Mouse (Mus musculus) heart, embryonic 16.5 days (tissue): Measurements from ENCODE around the gene Nfkbil1. TPM values are rescaled to one million over a fixed set of nuclear protein-coding genes. Genes with fewer than 3 reads are reported as not detected.
A peak's percentile ranks its signal among the peaks of the same experiment; 100 is the strongest.

Experiments
- ATAC-seq: fragments of 200-750 bp; cut with Nextera tagmentation; replicated peaks from 2 replicates; pipeline ENCODE4 v1.8.0; 2017; ENCODE audit warnings: moderate number of reproducible peaks; ENCODE audit not compliant: insufficient read depth, low FRiP score; ENCODE audit errors: extremely low read depth
- H3K27ac ChIP-seq: fragments of 300-500 bp; sonication (generic); 2 replicates; pipeline ENCODE4 v1.5.1; 2014; ENCODE audit warnings: mild to moderate bottlenecking, low read length, control low read depth, moderate library complexity
- H3K27me3 ChIP-seq: fragments of 300-500 bp; sonication (generic); 2 replicates; pipeline ENCODE4 v1.6.1; 2014; ENCODE audit warnings: low read length, mixed read lengths; ENCODE audit not compliant: control insufficient read depth, insufficient read depth
- H3K36me3 ChIP-seq: fragments of 300-500 bp; sonication (generic); 2 replicates; pipeline ENCODE4 v1.6.1; 2014; ENCODE audit not compliant: control insufficient read depth, insufficient read depth
- H3K4me1 ChIP-seq: fragments of 300-500 bp; sonication (generic); 2 replicates; pipeline ENCODE4 v1.6.1; 2014; ENCODE audit warnings: low read length, mixed read lengths; ENCODE audit not compliant: control insufficient read depth, insufficient read depth
- H3K4me2 ChIP-seq: fragments of 300-500 bp; sonication (generic); 2 replicates; pipeline ENCODE4 v1.6.1; 2014; ENCODE audit warnings: low read depth, mild to moderate bottlenecking, control low read depth, low read length
- H3K4me3 ChIP-seq: fragments of 300-500 bp; sonication (generic); 2 replicates; pipeline ENCODE4 v1.5.1; 2014; ENCODE audit warnings: mild to moderate bottlenecking, control low read depth, low read length
- H3K9ac ChIP-seq: fragments of 300-500 bp; sonication (generic); 2 replicates; pipeline ENCODE4 v1.6.1; 2014; ENCODE audit warnings: low read length, control low read depth
- H3K9me3 ChIP-seq: fragments of 300-500 bp; sonication (generic); replicated peaks from 2 replicates; pipeline ENCODE4 v1.6.1; 2016; ENCODE audit warnings: low read length; ENCODE audit not compliant: control insufficient read depth
- WGBS: fragments of 180-500 bp; shearing (Covaris S2); extraction: QIAGEN DNeasy Blood & Tissue Kit; methylation state at CpG from one replicate; pipeline ENCODE4 v1.1.7; 2014; 5-methylcytosine and 5-hydroxymethylcytosine counted together
- polyA plus RNA-seq: library from polyadenylated mRNA; unstranded; fragments of >200 nt; fragmentation: Nextera tagmentation; extraction: Ambion mirVana; gene quantifications from 2 replicates; pipeline ENCODE4 v1.2.1, GENCODE M21; 2015

Nfkbil1 gene
- polyA plus RNA-seq = 8.4 and 8.8 TPM in 2 replicates

- peak; percentile 85 for ATAC-seq
- Histone ChIP-seq H3K4me3 (peak within 1 kb of the TSS; percentile 75), H3K36me3 (peaks cover 3% of the 10 kb centered on the region)
Observed at GRCm38 (mm10) chr17:35235614-35236389, at the start of gene Nfkbil1. TSS of gene Nfkbil1 (minus strand) at chr17:35235792.

GRCm38 (mm10) chr17:35280276-35280675, 44.7 kb upstream of the Nfkbil1 start:
- Histone ChIP-seq H3K27ac (no peak overlapping the region), H3K4me2 (no peak overlapping the region), H3K4me3 (no peak overlapping the region), H3K9ac (no peak overlapping the region), H3K36me3 (no peaks in the 10 kb centered on the region), H3K4me1 (no peaks in the 10 kb centered on the region), H3K27me3 (peaks cover 22% of the 10 kb centered on the region), H3K9me3 (no peaks in the 10 kb centered on the region)
- ATAC-seq = no peak
- WGBS = 72% methylated on average over 3 of the region's 3 CpGs

More at GRCm38 (mm10) chr17:35235614-35236389, at the start of gene Nfkbil1:
- Histone ChIP-seq H3K27me3 (no peaks in the 10 kb centered on the region), H3K27ac (peak within 1 kb of the TSS; percentile 94), H3K9ac (peak within 1 kb of the TSS; percentile 94), H3K9me3 (no peaks in the 10 kb centered on the region), H3K4me1 (peaks cover 38% of the 10 kb centered on the region), H3K4me2 (peak within 1 kb of the TSS; percentile 89)
- WGBS = under 1% methylated on average over 35 of the region's 35 CpGs

GRCm38 (mm10) chr17:35278957-35279688, 43.5 kb upstream of the Nfkbil1 start:
- Histone ChIP-seq H3K4me3 (no peak overlapping the region), H3K4me1 (no peaks in the 10 kb centered on the region), H3K4me2 (no peak overlapping the region), H3K9me3 (no peaks in the 10 kb centered on the region), H3K9ac (no peak overlapping the region), H3K27me3 (peaks cover 21% of the 10 kb centered on the region), H3K27ac (no peak overlapping the region), H3K36me3 (no peaks in the 10 kb centered on the region)
- no peak for ATAC-seq
- WGBS = 81% methylated on average over 13 of the region's 13 CpGs

- no peak overlapping the region for H3K4me2 ChIP-seq
- 76% methylated on average over 8 of the region's 8 CpGs for WGBS
- no peak overlapping the region for H3K9ac ChIP-seq
- H3K4me3 ChIP-seq = no peak overlapping the region
- H3K36me3 ChIP-seq = no peaks in the 10 kb centered on the region
- no peak for ATAC-seq
- no peak overlapping the region for H3K27ac ChIP-seq
- no peaks in the 10 kb centered on the region for H3K4me1 ChIP-seq
- peaks cover 2% of the 10 kb centered on the region; the same call in 1 of the 2 replicates for H3K9me3 ChIP-seq
- H3K27me3 ChIP-seq = peaks cover 18% of the 10 kb centered on the region
Observed at GRCm38 (mm10) chr17:35278049-35278448, 42.5 kb upstream of the Nfkbil1 start.

- WGBS = 15% methylated on average over 13 of the region's 13 CpGs
- no peaks in the 10 kb centered on the region for H3K4me1 ChIP-seq
- peaks cover 18% of the 10 kb centered on the region for H3K27me3 ChIP-seq
- H3K4me3 ChIP-seq = no peak overlapping the region
- H3K36me3 ChIP-seq = no peaks in the 10 kb centered on the region
- no peak overlapping the region for H3K9ac ChIP-seq
- no peak for ATAC-seq
- H3K27ac ChIP-seq = no peak overlapping the region
- H3K4me2 ChIP-seq = no peak overlapping the region
- H3K9me3 ChIP-seq = peaks cover 2% of the 10 kb centered on the region; the same call in 1 of the 2 replicates
Observed at GRCm38 (mm10) chr17:35276304-35276864, 40.8 kb upstream of the Nfkbil1 start.

- no peak overlapping the region for H3K4me2 ChIP-seq
- H3K27me3 ChIP-seq = peaks cover 16% of the 10 kb centered on the region
- no peaks in the 10 kb centered on the region for H3K4me1 ChIP-seq
- ATAC-seq = peak; percentile 28; the same call in 1 of the 2 replicates
- H3K4me3 ChIP-seq = no peak overlapping the region
- WGBS = 3% methylated on average over 11 of the region's 11 CpGs
- H3K9me3 ChIP-seq = peaks cover 2% of the 10 kb centered on the region; the same call in 1 of the 2 replicates
- no peak overlapping the region for H3K27ac ChIP-seq
- no peak overlapping the region for H3K9ac ChIP-seq
- no peaks in the 10 kb centered on the region for H3K36me3 ChIP-seq
Observed at GRCm38 (mm10) chr17:35274770-35275169, 39.2 kb upstream of the Nfkbil1 start.

- 61% methylated on average over 3 of the region's 3 CpGs for WGBS
- H3K36me3 ChIP-seq = no peaks in the 10 kb centered on the region
- H3K4me2 ChIP-seq = no peak overlapping the region
- H3K4me3 ChIP-seq = no peak overlapping the region
- H3K9me3 ChIP-seq = peaks cover 2% of the 10 kb centered on the region; the same call in 1 of the 2 replicates
- no peak overlapping the region for H3K9ac ChIP-seq
- H3K4me1 ChIP-seq = no peaks in the 10 kb centered on the region
- H3K27ac ChIP-seq = no peak overlapping the region
- H3K27me3 ChIP-seq = peaks cover 13% of the 10 kb centered on the region
- no peak for ATAC-seq
Observed at GRCm38 (mm10) chr17:35272249-35272648, 36.7 kb upstream of the Nfkbil1 start.

GRCm38 (mm10) chr17:35269653-35270347, 34.2 kb upstream of the Nfkbil1 start:
- no peak overlapping the region for H3K4me2 ChIP-seq
- WGBS = 27% methylated on average over 3 of the region's 3 CpGs
- no peak overlapping the region for H3K9ac ChIP-seq
- no peaks in the 10 kb centered on the region for H3K36me3 ChIP-seq
- peaks cover 2% of the 10 kb centered on the region; the same call in 1 of the 2 replicates for H3K27me3 ChIP-seq
- ATAC-seq = peak; percentile 41; the same call in 1 of the 2 replicates
- no peak overlapping the region for H3K27ac ChIP-seq
- no peaks in the 10 kb centered on the region for H3K4me1 ChIP-seq
- H3K4me3 ChIP-seq = no peak overlapping the region
- H3K9me3 ChIP-seq = peaks cover 2% of the 10 kb centered on the region; the same call in 1 of the 2 replicates
